Mouse (Mus musculus) retina, adult 2 months (tissue): ENCODE data around the gene Cd81.

Source experiments
- DNase-seq: peaks from one replicate; pipeline ENCODE4 v3.0.0-alpha.2; 2012; ENCODE audit warnings: low read depth, low spot score

Cd81 gene

DNA sequence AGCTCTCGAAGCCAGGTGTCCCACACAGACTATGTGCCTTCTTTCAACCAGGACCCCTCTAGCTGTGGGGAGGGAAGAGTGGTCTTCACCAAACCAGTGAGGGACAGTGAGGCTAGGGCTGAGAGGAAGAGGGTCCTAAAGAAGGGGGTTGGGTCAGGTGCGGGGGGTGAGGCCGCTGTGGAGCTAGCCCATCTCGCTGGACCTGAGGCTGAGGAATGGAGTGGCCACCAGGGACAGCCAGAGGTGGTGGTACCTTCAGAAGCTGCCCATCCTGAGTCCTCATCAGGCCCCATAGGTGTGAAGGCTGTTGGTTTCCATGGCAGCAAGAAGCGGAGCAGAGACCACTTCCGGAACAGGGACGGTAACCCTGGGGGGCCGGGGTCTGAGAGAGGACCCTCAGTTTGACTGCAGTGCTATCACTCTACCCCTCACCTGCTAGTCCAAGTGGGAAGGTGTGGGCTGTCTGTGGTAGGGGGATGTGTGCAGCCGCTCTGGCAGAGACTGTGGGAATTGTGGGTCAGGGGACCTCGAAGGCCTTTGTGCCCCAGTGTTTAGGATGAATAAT is 18.0 kb downstream of the Cd81 start:
- DNase-seq = no peak

DNA sequence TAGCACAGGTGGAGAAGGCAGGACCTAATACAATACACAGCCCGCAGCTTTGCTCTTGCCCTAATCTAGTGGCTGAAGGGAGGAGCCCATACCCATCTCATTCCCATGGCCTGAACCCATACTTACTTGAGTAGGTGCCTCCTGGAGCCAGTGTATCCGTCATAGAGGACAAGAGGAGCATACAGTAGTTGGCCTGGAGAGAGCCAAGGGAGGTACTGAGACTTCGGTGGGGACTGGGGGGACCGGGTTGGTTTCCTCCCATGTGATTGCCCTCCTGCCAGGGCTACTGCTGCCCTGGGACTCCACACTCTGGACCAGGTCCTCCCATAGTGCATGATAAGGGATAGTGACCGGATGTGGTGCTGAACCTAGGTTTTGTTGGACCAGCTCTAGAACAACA is 20.1 kb downstream of the Cd81 start:
- DNase-seq = no peak

DNA sequence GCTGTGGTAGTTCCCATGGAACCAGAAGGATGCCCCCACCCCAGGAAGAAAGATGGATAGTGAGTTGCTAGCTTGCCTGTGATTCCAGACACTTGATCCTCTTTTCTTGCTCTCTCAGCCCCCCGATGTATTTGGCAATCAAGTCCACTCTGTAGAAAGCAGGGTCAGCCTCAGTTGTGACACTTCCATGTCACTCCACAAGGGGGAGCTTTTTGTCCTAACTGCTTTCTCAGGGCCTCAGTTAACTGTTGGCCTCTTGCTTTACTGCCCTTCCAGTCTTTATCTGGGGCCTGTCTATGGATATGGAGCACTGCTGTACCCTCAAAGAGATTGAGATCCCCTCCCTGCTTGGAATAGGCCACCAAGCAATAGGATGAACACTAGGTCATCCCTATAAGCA is 20.5 kb downstream of the Cd81 start:
- DNase-seq = no peak

DNA sequence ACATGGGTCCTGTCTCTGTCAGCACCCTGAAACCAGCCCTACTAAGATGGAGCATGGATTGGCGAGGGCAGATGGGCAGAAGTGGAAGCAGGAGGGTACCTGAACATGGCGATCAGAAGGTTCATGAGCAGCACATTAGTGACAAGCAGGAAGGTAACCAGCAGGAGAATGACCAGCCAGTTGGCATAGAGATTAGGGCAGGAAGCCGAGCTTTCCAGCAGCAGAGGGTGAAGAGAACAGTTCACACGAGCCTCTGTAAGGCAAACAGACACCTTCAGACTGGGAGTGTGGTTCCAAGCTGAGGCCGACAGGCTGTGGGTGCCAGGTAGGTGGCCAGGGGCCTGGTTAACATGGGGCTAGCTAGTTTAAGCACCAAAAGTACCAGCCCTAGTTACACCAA is 22.9 kb downstream of the Cd81 start:
- no peak for DNase-seq

DNA sequence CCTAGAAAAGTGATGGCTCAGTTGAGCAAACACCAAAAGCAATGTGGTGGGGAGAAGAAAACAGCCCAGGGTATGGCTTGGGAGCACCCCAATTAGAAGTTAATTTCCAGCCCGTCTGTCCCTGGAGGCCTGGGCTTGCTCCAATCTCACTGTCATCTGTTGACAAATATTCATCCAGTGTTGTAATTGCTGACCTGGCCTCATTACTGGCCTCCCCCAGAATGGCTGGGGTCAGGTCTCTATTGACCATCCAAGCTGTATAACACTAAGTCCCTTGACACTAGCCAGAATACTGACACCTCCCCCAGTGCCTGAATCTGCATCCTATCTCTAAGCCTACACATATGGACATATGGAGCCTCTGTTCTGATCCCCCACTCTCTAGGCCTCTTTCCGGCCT is 24.8 kb downstream of the Cd81 start:
- DNase-seq = no peak

DNA sequence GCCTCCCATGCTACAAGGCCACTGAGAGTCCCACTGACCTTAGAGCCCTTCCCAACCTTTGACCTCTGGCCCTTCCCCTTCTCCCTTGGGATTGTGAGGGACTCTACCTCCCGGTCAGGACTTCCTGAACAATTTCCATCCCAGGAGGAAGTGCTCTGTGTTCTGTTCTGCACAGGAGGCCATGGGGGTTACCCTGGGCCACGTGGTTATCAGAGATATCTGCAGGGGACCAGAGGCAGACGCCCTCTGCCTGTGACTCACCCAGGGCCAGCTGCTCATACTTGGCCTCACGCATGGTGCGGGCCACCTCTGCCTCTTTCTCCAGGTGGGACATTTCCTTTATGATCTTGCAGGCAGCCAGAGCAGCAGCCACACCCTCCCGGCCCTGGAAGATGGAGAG is 29.5 kb downstream of the Cd81 start:
- no peak for DNase-seq

DNA sequence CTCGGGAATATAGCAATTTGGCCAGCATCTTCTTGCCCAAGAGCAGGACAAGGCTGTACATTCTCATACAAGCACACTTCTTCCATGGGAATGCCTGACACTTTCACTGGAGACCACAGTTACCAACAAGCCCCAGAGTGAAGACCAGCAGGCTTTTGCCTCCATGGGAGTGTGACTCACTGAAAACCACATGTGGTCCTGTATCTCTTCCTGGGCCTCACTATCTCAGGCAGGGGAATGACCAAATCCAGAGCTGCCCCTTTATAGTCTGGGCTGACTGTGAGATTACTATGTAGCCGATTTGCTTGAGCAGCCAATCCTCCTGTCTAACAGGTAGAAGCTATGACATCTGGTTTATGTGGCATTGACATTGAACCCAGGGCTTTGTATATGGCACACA is 31.2 kb downstream of the Cd81 start:
- DNase-seq = no peak

DNA sequence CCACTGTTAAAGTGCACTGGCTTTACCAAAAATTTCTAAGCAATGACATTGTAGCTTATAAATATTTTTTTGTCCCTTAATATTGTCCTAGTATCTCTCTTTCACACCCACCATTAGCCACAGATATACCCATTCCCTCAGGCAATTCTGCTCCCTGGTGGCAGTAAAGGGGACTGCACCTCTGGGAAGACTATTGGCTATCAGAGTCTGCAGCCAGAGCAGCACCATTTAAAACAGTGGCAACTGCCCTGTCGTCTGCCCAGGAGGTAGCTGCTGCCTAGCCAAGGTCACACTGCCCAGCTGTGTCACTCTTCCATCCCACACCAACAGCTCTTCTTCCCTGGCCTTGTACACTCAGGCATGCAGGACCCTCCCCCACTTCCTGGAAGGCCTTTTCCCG is 33.8 kb downstream of the Cd81 start:
- no peak for DNase-seq

DNA sequence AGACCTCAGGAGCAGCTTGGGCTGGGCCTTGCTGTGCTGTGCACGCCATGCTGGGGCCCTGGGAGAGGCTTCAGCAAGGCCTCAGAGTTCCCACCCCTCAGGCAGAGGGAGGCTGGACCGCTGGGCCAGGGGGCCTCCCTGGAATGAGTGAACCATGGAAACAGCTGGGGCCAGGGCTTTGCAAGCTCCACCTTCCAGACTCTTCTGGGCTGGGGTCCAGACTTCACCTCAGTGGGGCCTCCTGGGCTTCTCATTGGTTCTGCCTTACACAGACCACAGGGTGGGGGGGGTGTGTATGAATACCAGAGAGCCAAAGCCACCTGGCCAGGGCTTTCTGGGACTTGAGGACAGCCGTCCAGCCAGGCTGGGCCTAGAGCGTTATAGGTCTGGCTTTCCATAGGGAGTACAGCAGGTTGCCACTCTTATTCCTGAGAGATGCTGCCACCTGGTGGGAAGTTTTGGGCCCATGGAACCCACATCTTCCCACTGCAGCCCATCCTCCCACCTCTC is 34.6 kb downstream of the Cd81 start:
- DNase-seq = no peak

DNA sequence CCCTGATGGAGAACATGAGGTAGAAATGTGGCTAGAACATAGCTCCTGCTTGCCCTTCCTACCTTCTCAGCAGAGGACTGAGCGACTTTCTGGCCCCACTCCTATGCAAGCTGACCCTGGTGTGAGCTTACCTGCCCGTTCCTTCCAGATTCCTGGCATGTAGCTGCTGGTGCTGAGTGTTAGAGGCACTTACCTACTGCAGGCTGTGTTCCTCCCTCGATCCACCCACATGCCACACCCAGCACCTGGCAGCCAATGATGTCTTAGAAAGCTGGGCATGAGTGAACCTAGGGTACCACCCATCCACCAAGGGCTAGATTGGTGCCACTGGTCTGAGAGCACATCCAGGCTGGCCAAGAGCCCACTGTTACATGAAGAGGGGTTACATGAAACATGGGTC is 41.3 kb downstream of the Cd81 start:
- DNase-seq = no peak

DNA sequence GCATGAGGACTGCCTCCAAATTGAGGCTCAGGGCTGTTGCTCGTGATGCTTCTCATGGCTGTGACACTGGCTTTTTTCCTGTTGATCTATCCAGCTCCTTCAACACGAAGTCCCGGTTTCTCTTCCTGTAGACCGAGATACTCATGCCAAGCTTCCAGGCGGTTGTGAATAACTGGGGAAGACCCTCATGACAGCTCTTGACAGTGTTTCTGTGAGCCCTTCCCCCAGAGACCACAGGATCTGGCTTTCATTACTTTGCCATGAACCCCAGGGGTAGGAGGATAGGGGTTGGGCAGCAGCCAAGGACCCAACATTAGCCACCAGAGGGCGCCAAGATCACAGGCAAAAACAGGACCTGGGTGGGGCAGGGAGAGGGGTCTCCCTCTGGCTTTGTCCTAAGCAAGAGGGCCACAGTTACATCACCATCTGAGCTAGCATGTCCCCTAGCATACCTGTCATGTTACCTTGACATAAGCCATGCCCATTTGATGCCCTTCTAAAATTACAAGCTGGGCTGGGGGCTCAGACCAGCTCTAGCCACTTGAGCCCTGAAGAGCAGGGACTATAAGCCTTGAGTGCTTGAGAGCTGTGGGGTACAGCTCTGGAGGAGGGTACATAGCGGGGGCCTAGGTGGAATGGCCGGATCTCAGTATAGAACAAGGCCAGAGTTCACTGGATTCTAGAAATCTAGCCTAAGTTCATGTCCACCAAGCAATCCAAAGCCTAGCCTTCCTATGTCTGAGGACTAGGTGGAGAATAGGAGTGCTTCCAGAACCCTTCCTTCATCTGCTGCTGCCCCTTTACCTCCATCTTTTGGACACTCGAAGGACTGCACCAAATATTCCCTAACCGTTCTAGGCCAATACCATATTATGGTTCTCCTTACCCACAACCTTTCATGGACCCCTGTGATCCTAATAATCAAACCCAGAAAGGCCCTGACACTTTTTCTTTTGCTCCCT is 42.3 kb downstream of the Cd81 start, which contains the start of gene Trpm5:
TSS of gene Trpm5 (minus strand) at position 51 of the 962 bp plus-strand sequence.
- no peak for DNase-seq

DNA sequence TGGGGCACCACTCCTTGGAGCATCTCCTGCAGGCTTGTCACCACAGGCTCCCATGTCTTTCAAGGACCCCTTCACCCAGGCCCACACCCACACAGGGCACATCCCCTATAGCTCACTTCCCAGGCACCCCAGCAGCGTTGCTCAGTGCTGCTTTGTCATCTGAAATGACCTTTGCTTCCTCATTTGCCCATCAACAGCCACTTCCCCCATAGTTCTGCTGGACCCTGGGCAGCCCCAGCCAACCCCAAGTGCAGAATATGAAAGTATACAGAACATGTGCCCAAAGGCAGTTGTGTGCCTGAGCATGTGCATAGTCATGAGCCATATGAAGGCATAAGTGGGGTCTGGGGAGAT is 43.0 kb downstream of the Cd81 start:
- DNase-seq = no peak

DNA sequence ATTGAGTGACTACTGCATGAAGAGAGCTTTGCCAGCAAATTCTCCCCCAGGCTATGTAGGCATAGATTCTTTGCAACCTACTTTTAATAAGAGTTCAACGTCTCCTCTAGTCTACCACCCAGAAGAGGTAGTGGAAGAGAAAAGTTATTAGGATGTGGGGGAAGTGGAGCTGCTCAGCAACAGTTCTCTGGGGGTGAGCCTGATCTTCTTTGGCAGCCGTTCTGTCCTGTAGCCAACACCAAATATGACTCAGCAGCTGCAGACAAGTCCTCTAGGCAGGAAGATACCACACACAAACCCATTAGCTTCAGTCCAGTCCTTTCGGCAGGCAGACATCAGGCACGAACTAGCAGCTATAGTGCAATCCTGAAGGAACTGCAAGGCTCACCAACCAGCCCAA is 48.2 kb downstream of the Cd81 start:
- no peak for DNase-seq

DNA sequence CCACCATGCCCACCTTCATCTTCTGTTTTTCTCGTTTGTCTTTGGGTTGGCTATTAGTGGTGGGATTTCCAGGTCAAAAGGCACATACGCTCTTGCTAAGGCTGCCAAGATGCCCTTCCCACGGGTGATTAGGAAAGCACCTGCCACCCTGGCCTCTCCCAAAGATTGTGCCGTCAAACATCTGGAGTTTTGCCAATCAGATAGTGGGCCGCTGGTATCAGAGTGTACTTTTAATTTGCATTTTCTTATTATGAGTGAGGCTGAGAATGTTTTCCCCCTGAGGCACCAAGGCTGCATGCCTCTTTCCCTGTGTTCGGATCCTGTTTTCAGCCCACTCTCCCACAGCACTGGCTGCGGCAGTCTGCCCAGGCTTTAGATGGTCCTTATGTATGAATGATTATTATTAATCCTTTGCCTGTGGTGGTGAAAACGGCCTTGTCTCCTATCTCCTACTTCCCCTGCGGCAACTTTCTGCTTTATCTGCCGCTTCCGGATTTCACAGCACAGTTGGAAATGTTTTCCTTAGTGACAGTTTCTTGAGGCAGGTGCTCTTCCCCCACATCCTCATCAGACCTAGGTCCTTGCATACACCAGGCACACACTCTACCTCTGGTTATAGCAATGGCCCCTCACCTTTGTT is 52.8 kb downstream of the Cd81 start:
- no peak for DNase-seq

DNA sequence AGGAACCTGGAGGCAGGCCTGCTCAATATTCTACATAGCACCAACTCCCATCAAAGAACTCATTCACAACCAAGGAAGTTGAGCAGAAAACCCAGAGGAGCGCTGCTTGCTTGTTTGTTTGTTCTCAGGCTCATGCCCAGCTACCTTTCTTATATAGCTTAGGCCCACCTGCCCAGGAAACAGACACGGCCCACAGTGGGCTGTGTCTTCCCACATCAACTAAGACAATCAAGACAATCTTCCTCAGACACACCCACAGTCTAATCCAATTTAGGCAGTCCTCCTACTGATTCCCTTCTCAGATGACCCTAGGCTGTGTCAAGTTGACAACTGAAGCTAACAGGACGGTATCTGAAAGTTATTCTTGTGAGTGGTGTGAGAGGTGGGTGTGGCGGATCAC is 53.5 kb downstream of the Cd81 start, which contains the start of gene Kcnq1:
TSS of gene Kcnq1 (plus strand) at position 301 of the 400 bp plus-strand sequence.
- DNase-seq = no peak

DNA sequence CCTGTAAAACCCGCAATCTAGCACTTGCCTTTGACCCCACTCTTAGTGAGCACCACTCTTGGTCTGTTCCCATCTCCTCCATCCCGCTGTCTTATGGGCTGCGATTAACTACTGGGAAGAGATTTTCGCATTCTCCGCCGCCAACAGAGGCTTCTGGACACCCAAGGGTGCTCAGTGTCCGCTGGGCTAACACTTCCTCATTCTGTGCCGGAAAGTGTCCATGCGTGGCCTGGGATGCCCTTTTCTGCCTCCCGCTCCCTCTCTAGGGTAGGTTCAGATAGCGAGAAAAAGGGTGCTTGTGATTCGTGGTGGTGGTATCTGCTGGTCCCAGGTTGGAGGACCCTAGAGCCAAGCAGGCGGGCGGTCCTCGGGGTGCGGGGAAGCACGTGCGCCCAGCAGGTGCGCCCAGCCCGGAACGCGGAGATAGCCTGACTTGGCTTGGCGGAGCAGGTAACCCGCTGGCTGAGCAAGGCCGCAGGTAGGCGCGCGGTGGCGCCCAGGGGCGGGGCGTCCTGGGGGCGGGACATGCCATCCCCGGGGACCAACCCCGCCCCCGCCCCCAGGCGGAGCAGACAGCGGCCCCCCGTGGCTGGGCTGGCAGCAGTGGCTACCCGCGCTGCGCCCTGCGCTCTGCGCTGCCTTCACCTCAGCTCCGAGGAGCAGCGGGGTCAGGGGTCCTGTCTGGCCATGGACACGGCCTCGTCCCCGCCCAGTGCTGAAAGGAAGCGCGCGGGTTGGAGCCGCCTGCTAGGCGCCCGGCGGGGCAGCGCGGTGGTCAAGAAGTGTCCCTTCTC is 54.3 kb downstream of the Cd81 start:
- no peak for DNase-seq

DNA sequence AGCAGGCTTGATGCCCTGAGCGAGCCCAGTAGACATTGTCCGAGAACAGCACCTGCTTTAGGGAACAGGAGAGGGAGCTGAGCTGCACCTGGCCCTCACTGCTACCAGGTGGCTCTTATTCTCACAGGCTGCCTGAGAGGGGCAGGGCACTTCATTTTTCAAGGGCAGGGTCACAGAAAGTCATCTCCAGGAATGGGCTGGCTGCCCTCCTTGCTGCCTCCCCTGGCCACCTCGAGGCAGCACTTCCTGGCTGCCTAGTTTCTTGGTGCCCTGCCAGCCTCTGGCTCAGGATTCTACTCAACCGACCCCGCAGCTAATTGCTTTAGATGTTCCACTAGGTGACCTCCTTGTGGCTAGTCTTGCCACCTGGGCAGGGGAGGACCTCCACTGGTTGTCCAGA is 55.7 kb downstream of the Cd81 start:
- no peak for DNase-seq

DNA sequence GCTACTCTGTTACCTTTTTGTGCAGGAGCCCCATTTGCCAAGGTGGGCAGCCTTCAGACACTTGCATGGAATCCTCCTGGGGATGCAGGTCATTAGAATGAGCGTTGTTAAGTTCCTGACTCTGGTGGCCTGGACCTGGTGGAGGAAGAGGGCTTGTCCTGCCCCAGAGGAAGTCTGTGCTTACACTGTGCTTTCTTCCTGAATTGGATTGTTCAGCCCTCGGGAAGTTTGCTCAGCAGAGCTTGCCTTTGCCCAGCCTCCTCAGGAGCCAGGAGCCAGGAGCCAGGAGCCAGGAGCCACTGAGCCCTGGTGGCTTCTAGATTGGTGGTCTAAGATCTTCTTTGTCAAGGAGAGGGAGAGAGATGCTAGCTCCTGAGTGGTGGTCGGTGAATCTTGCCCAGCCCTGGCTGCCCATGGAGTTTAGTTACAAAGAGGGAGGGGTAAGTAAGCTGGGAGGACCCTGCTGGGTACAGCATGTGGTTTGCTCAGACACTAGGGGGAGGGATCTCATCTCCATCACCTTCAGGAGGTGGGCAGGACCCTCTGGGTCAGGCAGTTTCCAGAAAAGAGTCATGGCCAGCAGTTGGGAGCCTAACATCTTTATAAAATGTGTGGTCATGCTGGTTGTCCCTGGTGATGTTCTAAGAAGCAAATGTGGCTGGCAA is 56.6 kb downstream of the Cd81 start:
- DNase-seq = no peak

DNA sequence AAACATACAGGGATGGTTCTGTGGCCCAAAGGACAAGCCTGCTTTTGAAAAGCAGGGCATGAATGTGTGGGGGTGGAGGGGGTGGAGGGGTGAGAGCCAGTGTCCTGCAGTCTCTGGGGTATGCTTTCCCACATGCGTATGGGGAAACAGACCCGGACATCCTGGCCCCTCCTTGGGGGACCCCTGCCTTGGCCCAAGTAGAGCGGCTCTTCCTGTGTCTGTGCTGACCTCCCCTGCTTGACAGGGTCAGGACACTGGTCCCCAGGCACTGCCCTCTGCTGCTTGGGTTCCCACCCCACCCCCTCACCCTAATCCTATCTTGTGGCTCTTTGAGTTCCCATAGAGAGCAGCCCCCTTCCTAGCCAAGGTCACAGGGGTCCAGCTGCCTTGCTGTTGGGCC is 57.2 kb downstream of the Cd81 start:
- no peak for DNase-seq

DNA sequence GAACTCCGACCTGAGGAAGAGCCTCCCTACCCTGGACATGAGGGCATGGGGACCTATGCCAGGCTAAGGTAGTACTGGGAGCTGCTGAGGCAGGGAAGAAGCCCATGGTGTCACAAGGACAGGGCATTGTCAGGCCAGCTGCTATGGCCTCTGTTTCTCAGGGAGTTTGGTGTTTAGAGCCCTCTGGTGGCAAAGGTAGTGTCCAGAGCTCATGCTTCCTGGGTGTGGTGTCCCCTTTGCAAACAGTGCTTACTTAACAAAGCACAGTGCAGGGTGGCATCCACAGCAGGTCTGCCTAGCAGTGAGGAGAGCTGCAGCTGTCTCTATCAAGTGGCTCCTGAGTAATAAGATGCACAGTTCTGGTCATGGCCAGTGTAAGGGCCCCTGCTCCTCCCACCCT is 58.3 kb downstream of the Cd81 start:
- no peak for DNase-seq

DNA sequence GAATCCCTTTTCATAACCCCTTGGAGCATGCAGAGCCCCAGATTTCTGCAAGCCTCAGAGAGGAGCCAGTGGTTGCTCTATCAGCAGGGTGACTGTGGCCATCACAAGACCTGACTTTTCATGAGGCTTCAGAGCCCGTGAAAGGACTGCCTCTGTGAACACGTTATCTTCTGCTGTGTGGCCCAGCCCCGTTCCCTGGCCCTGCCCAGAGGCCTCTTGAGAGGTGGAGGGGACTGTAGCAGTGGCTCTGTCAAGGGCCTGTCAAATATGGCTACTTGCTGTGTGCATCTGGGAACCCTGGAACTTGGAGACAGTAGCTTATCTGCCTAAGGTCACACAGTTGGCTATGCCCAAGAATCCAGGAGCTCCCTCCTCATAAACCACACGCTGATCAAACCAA is 59.2 kb downstream of the Cd81 start:
- DNase-seq = no peak
